Mouse (Mus musculus) kidney, postnatal 0 days (tissue): ENCODE results near the gene Mfn1. TPM values are rescaled to one million over a fixed set of nuclear protein-coding genes. Genes with fewer than 3 reads are reported as not detected.
A peak's percentile ranks its signal among the peaks of the same experiment; 100 is the strongest.

Experiments used
- ATAC-seq: fragments of 200-750 bp; cut with Nextera tagmentation; replicated peaks from 2 replicates; pipeline ENCODE4 v1.8.0; 2017; ENCODE audit warnings: low read depth, moderate number of reproducible peaks, moderate TSS enrichment, moderate library complexity; ENCODE audit not compliant: low FRiP score
- DNase-seq: peaks from one replicate; pipeline ENCODE4 v3.0.0-alpha.2; 2016; ENCODE audit warnings: low spot score
- H3K27ac ChIP-seq: fragments of 300-500 bp; sonication (generic); 2 replicates; pipeline ENCODE4 v1.5.1; 2014; ENCODE audit warnings: mild to moderate bottlenecking
- H3K27me3 ChIP-seq: fragments of 300-500 bp; sonication (generic); 2 replicates; pipeline ENCODE4 v1.6.1; 2014; ENCODE audit warnings: low read length, mixed read lengths; ENCODE audit not compliant: insufficient read depth
- H3K36me3 ChIP-seq: fragments of 300-500 bp; sonication (generic); 2 replicates; pipeline ENCODE4 v1.6.1; 2014; ENCODE audit warnings: low read length, mixed read lengths; ENCODE audit not compliant: insufficient read depth
- H3K4me1 ChIP-seq: fragments of 300-500 bp; sonication (generic); replicated peaks from 2 replicates; pipeline ENCODE4 v1.6.1; 2014; ENCODE audit warnings: antibody characterized with exemption, low read length, mixed read lengths; ENCODE audit not compliant: insufficient read depth
- H3K4me2 ChIP-seq: fragments of 300-500 bp; sonication (generic); 2 replicates; pipeline ENCODE4 v1.6.1; 2014; ENCODE audit warnings: mild to moderate bottlenecking, low read length, moderate library complexity, mixed read lengths
- H3K4me3 ChIP-seq: fragments of 300-500 bp; sonication (generic); replicated peaks from 2 replicates; pipeline ENCODE4 v1.5.1; 2014; ENCODE audit warnings: low read depth, low read length
- H3K9ac ChIP-seq: fragments of 300-500 bp; sonication (generic); 2 replicates; pipeline ENCODE4 v1.6.1; 2014; ENCODE audit warnings: low read depth, low read length
- H3K9me3 ChIP-seq: fragments of 300-500 bp; sonication (generic); replicated peaks from 2 replicates; pipeline ENCODE4 v1.6.1; 2016; ENCODE audit warnings: low read length, inconsistent platforms, mixed read lengths
- CTCF ChIP-seq: IDR thresholded peaks from 2 replicates; pipeline ENCODE4 v1.5.1; 2016; ENCODE audit warnings: antibody characterized with exemption, low read depth, mild to moderate bottlenecking, moderate library complexity
- WGBS: fragments of 180-500 bp; shearing (Covaris S2); extraction: QIAGEN DNeasy Blood & Tissue Kit; methylation state at CpG from one replicate; pipeline ENCODE4 v1.1.7; 2014; 5-methylcytosine and 5-hydroxymethylcytosine counted together
- polyA plus RNA-seq: library from polyadenylated mRNA; unstranded; fragments of >200 nt; fragmentation: Nextera tagmentation; extraction: Ambion mirVana; gene quantifications from 2 replicates; pipeline ENCODE4 v1.2.1, GENCODE M21; 2015

Mfn1 gene
- polyA plus RNA-seq, 1 experiment from 2014 or later = 34.9 TPM

GRCm38 (mm10) chr3:32575151-32575550 lies 45.9 kb downstream of the Mfn1 start:
- no peaks in the 10 kb centered on the region for H3K9me3 ChIP-seq
- no peak overlapping the region for H3K4me2 ChIP-seq
- TF ChIP-seq CTCF = no peak
- DNase-seq = no peak
- no peak overlapping the region for H3K9ac ChIP-seq
- WGBS = 96% methylated on average over 3 of the region's 3 CpGs
- no peaks in the 10 kb centered on the region for H3K4me1 ChIP-seq
- H3K27me3 ChIP-seq = no peaks in the 10 kb centered on the region
- no peak overlapping the region for H3K27ac ChIP-seq
- peak; percentile 85 for ATAC-seq
- peaks cover 14% of the 10 kb centered on the region for H3K36me3 ChIP-seq
- no peak overlapping the region for H3K4me3 ChIP-seq

GRCm38 (mm10) chr3:32578772-32579171 lies 49.5 kb downstream of the Mfn1 start:
- Histone ChIP-seq H3K9ac (no peak overlapping the region), H3K4me3 (no peak overlapping the region), H3K27ac (no peak overlapping the region), H3K4me1 (no peaks in the 10 kb centered on the region), H3K27me3 (no peaks in the 10 kb centered on the region), H3K36me3 (peaks cover 22% of the 10 kb centered on the region), H3K4me2 (no peak overlapping the region), H3K9me3 (no peaks in the 10 kb centered on the region)
- DNase-seq = no peak
- 85% methylated on average over 5 of the region's 5 CpGs for WGBS
- no peak for TF ChIP-seq CTCF
- no peak for ATAC-seq

- no peak for ATAC-seq
- peaks cover 22% of the 10 kb centered on the region for H3K36me3 ChIP-seq
- no peak overlapping the region for H3K4me3 ChIP-seq
These were observed 51.5 kb downstream of the Mfn1 start for GRCm38 (mm10) chr3:32580738-32581137.

GRCm38 (mm10) chr3:32581911-32582310 lies 52.6 kb downstream of the Mfn1 start:
- no peaks in the 10 kb centered on the region for H3K27me3 ChIP-seq
- H3K9ac ChIP-seq = no peak overlapping the region
- H3K4me1 ChIP-seq = no peaks in the 10 kb centered on the region
- no peak for TF ChIP-seq CTCF
- DNase-seq = no peak
- ATAC-seq = no peak
- H3K4me2 ChIP-seq = no peak overlapping the region
- H3K36me3 ChIP-seq = peaks cover 18% of the 10 kb centered on the region
- H3K27ac ChIP-seq = no peak overlapping the region
- no peaks in the 10 kb centered on the region for H3K9me3 ChIP-seq
- no peak overlapping the region for H3K4me3 ChIP-seq
- WGBS = 87% methylated on average over 3 of the region's 3 CpGs

More at GRCm38 (mm10) chr3:32580738-32581137, 51.5 kb downstream of the Mfn1 start:
- Histone ChIP-seq H3K4me1 (no peaks in the 10 kb centered on the region), H3K9ac (no peak overlapping the region), H3K27me3 (no peaks in the 10 kb centered on the region), H3K4me2 (no peak overlapping the region), H3K27ac (no peak overlapping the region), H3K9me3 (no peaks in the 10 kb centered on the region)
- 91% methylated on average over 3 of the region's 3 CpGs for WGBS
- TF ChIP-seq CTCF = no peak
- no peak for DNase-seq

- WGBS = 92% methylated on average over 4 of the region's 4 CpGs
- H3K4me3 ChIP-seq = no peak overlapping the region
- TF ChIP-seq CTCF = no peak
- no peak overlapping the region for H3K9ac ChIP-seq
- H3K4me1 ChIP-seq = no peaks in the 10 kb centered on the region
- H3K4me2 ChIP-seq = no peak overlapping the region
- DNase-seq = no peak
- no peaks in the 10 kb centered on the region for H3K27me3 ChIP-seq
- H3K27ac ChIP-seq = no peak overlapping the region
- H3K36me3 ChIP-seq = peaks cover 13% of the 10 kb centered on the region
- no peak for ATAC-seq
- H3K9me3 ChIP-seq = no peaks in the 10 kb centered on the region
These were observed 54.2 kb downstream of the Mfn1 start for GRCm38 (mm10) chr3:32583489-32583888.

- WGBS = 87% methylated on average over 3 of the region's 3 CpGs
- no peak overlapping the region for H3K4me2 ChIP-seq
- DNase-seq (no peak), ATAC-seq (no peak)
- H3K27ac ChIP-seq = no peak overlapping the region
- H3K4me3 ChIP-seq = no peak overlapping the region
- no peak overlapping the region for H3K9ac ChIP-seq
- H3K9me3 ChIP-seq = no peaks in the 10 kb centered on the region
- TF ChIP-seq CTCF = no peak
- H3K27me3 ChIP-seq = no peaks in the 10 kb centered on the region
- H3K36me3 ChIP-seq = peaks cover 10% of the 10 kb centered on the region
- H3K4me1 ChIP-seq = no peaks in the 10 kb centered on the region
These were observed 57.0 kb downstream of the Mfn1 start for GRCm38 (mm10) chr3:32586274-32586673.

- Histone ChIP-seq H3K4me1 (no peaks in the 10 kb centered on the region), H3K27me3 (no peaks in the 10 kb centered on the region), H3K4me2 (no peak overlapping the region), H3K27ac (no peak overlapping the region), H3K9ac (no peak overlapping the region), H3K4me3 (no peak overlapping the region), H3K36me3 (no peaks in the 10 kb centered on the region), H3K9me3 (no peaks in the 10 kb centered on the region)
- 23% methylated on average over 4 of the region's 4 CpGs for WGBS
- ATAC-seq (0 out of 2 replicates have a peak, but pooled peaks have one; percentile 25), DNase-seq (peak; percentile 65)
- TF ChIP-seq CTCF = no peak; the same call in 1 of the 2 replicates
These were observed 65.8 kb downstream of the Mfn1 start for GRCm38 (mm10) chr3:32595080-32595479.
